Mouse (Mus musculus) MEL (cell line): ENCODE measurements around the gene Gas2l2. TPM values are rescaled to one million over a fixed set of nuclear protein-coding genes. Genes with fewer than 3 reads are reported as not detected.

Source experiments
- DNase-seq: peaks from one replicate; pipeline ENCODE4 v3.0.0; 2011; ENCODE audit warnings: low read depth, low spot score
- H3K27ac ChIP-seq: 2 replicates; pipeline ENCODE4 v1.5.1; 2012; ENCODE audit warnings: low read depth, mild to moderate bottlenecking, control low read depth, low read length, moderate library complexity; ENCODE audit not compliant: control insufficient read depth
- H3K27me3 ChIP-seq, 2 experiments: fragments of 150-350 bp in 1 of 2; sonication (generic) in 1 of 2; 2 replicates each; pipeline ENCODE4 v1.6.1; 2012; ENCODE audit warnings: low read length in 2 of 2, mild to moderate bottlenecking in 2 of 2, improper control_type of control experiment in 1 of 2, moderate library complexity in 1 of 2; ENCODE audit not compliant: insufficient read depth in 2 of 2, control insufficient read depth in 1 of 2
- H3K36me3 ChIP-seq, 2 experiments: 2 replicates each; pipeline ENCODE4 v1.6.1; 2012 to 2014; ENCODE audit warnings: low read length in 2 of 2, improper control_type of control experiment in 1 of 2, inconsistent platforms in 1 of 2, mild to moderate bottlenecking in 1 of 2; ENCODE audit not compliant: insufficient read depth in 2 of 2, control insufficient read depth in 1 of 2
- H3K4me1 ChIP-seq, 2 experiments: fragments of 150-350 bp in 1 of 2; sonication (generic) in 1 of 2; 2 replicates each; pipeline ENCODE4 v1.6.1; 2012; ENCODE audit warnings: low read length in 2 of 2, improper control_type of control experiment in 1 of 2, mild to moderate bottlenecking in 1 of 2; ENCODE audit not compliant: insufficient read depth in 2 of 2, control insufficient read depth in 1 of 2
- H3K4me3 ChIP-seq, 2 experiments: fragments of 150-350 bp in 1 of 2; sonication (generic) in 1 of 2; 2 replicates each; pipeline ENCODE4 v1.5.1; 2012; ENCODE audit warnings: low read depth in 2 of 2, low read length in 2 of 2, mild to moderate bottlenecking in 2 of 2, moderate library complexity in 2 of 2, control low read depth in 1 of 2, improper control_type of control experiment in 1 of 2; ENCODE audit not compliant: control insufficient read depth in 1 of 2, insufficient read depth in 1 of 2
- H3K79me2 ChIP-seq: 2 replicates; pipeline ENCODE4 v1.6.1; 2012; ENCODE audit warnings: mild to moderate bottlenecking, low read length, moderate library complexity; ENCODE audit not compliant: control insufficient read depth, poor library complexity, insufficient read depth
- H3K9ac ChIP-seq: 2 replicates; pipeline ENCODE4 v1.6.1; 2012; ENCODE audit warnings: low read depth, mild to moderate bottlenecking, control low read depth, low read length, moderate library complexity; ENCODE audit not compliant: control insufficient read depth, poor library complexity, severe bottlenecking
- H3K9me3 ChIP-seq: fragments of 150-350 bp; sonication (generic); replicated peaks from 2 replicates; pipeline ENCODE4 v1.6.1; 2012; ENCODE audit warnings: mild to moderate bottlenecking, low read length, improper control_type of control experiment, moderate library complexity; ENCODE audit not compliant: insufficient read depth
- BHLHE40 ChIP-seq: IDR thresholded peaks from 2 replicates; pipeline ENCODE4 v1.6.1; 2012; ENCODE audit warnings: low read depth, mild to moderate bottlenecking, inconsistent platforms, low read length, improper control_type of control experiment, borderline replicate concordance
- CHD2 ChIP-seq: IDR thresholded peaks from 2 replicates; pipeline ENCODE4 v1.6.1; 2011; ENCODE audit warnings: low read length, improper control_type of control experiment
- CTCF ChIP-seq, 3 experiments: IDR thresholded peaks in 2 of 3; conservative IDR thresholded peaks in 1 of 3; 2 replicates each; pipeline ENCODE4 v1.5.1; 2011 to 2012; ENCODE audit warnings: low read length in 3 of 3, low read depth in 2 of 3, mild to moderate bottlenecking in 2 of 3, improper control_type of control experiment in 1 of 3, inconsistent platforms in 1 of 3, mixed read lengths in 1 of 3, moderate library complexity in 1 of 3; ENCODE audit not compliant: control insufficient read depth in 1 of 3, insufficient read depth in 1 of 3, poor library complexity in 1 of 3, severe bottlenecking in 1 of 3
- EP300 ChIP-seq, 2 experiments: IDR thresholded peaks; 2 replicates each; pipeline ENCODE4 v1.6.1; 2011; ENCODE audit warnings: improper control_type of control experiment in 2 of 2, low read length in 2 of 2, low read depth in 1 of 2, mild to moderate bottlenecking in 1 of 2
- GABPA ChIP-seq: IDR thresholded peaks from 2 replicates; pipeline ENCODE4 v1.6.1; 2012; ENCODE audit warnings: low read depth, mild to moderate bottlenecking, inconsistent platforms, low read length, improper control_type of control experiment, moderate library complexity
- JUND ChIP-seq: IDR thresholded peaks from 2 replicates; pipeline ENCODE4 v1.6.1; 2011; ENCODE audit warnings: low read depth, mild to moderate bottlenecking, improper control_type of control experiment, low read length
- MAFK ChIP-seq: IDR thresholded peaks from 2 replicates; pipeline ENCODE4 v1.6.1; 2011; ENCODE audit warnings: low read depth, mild to moderate bottlenecking, low read length, improper control_type of control experiment, borderline replicate concordance
- MAX ChIP-seq: IDR thresholded peaks from 2 replicates; pipeline ENCODE4 v1.6.1; 2011; ENCODE audit warnings: low read length, improper control_type of control experiment
- MEF2A ChIP-seq: IDR thresholded peaks from 2 replicates; pipeline ENCODE4 v1.6.1; 2014; ENCODE audit warnings: low read depth, mild to moderate bottlenecking, inconsistent platforms, low read length, improper control_type of control experiment; ENCODE audit not compliant: poor library complexity, insufficient replicate concordance, severe bottlenecking; ENCODE audit errors: extremely low read depth
- MYB ChIP-seq: IDR thresholded peaks from 2 replicates; pipeline ENCODE4 v1.6.1; 2011; ENCODE audit warnings: mild to moderate bottlenecking, low read depth, low read length, improper control_type of control experiment
- POLR2A ChIP-seq, 2 experiments: IDR thresholded peaks; 2 replicates each; pipeline ENCODE4 v1.6.1; 2011 to 2012; ENCODE audit warnings: low read length in 2 of 2, mild to moderate bottlenecking in 2 of 2, control low read depth in 1 of 2, improper control_type of control experiment in 1 of 2, low read depth in 1 of 2, moderate library complexity in 1 of 2; ENCODE audit not compliant: control insufficient read depth in 1 of 2, insufficient read depth in 1 of 2, poor library complexity in 1 of 2
- RAD21 ChIP-seq: IDR thresholded peaks from 2 replicates; pipeline ENCODE4 v1.6.1; 2011; ENCODE audit warnings: mild to moderate bottlenecking, low read depth, low read length, improper control_type of control experiment
- SIN3A ChIP-seq: IDR thresholded peaks from 2 replicates; pipeline ENCODE4 v1.6.1; 2012; ENCODE audit warnings: low read length, improper control_type of control experiment, inconsistent platforms
- TBP ChIP-seq: IDR thresholded peaks from 2 replicates; pipeline ENCODE4 v1.8.0; 2011; ENCODE audit warnings: low read depth, low read length, improper control_type of control experiment
- UBTF ChIP-seq: IDR thresholded peaks from 2 replicates; pipeline ENCODE4 v1.6.1; 2012; ENCODE audit warnings: low read depth, mild to moderate bottlenecking, inconsistent platforms, low read length, improper control_type of control experiment, moderate library complexity, borderline replicate concordance; ENCODE audit not compliant: insufficient read depth
- USF1 ChIP-seq: IDR thresholded peaks from 2 replicates; pipeline ENCODE4 v1.6.1; 2014; ENCODE audit warnings: low read depth, mild to moderate bottlenecking, inconsistent platforms, low read length, improper control_type of control experiment, moderate library complexity
- USF2 ChIP-seq, 2 experiments: IDR thresholded peaks; 2 replicates each; pipeline ENCODE4 v1.6.1; 2011 to 2012; ENCODE audit warnings: improper control_type of control experiment in 2 of 2, low read length in 2 of 2, borderline replicate concordance in 1 of 2, inconsistent platforms in 1 of 2, low read depth in 1 of 2, mild to moderate bottlenecking in 1 of 2; ENCODE audit not compliant: insufficient read depth in 1 of 2
- ZC3H11A ChIP-seq: IDR thresholded peaks from 2 replicates; pipeline ENCODE4 v1.6.1; 2012; ENCODE audit warnings: low read depth, mild to moderate bottlenecking, inconsistent platforms, low read length, improper control_type of control experiment
- ZKSCAN1 ChIP-seq: IDR thresholded peaks from 2 replicates; pipeline ENCODE4 v1.6.1; 2012; ENCODE audit warnings: low read depth, mild to moderate bottlenecking, inconsistent platforms, low read length, improper control_type of control experiment, moderate library complexity
- ZMIZ1 ChIP-seq: IDR thresholded peaks from 2 replicates; pipeline ENCODE4 v1.6.1; 2012; ENCODE audit warnings: low read depth, mild to moderate bottlenecking, inconsistent platforms, low read length, improper control_type of control experiment, moderate library complexity
- ZNF384 ChIP-seq: IDR thresholded peaks from 2 replicates; pipeline ENCODE4 v1.6.1; 2012; ENCODE audit warnings: low read depth, mild to moderate bottlenecking, inconsistent platforms, low read length, improper control_type of control experiment
- polyA plus RNA-seq, 2 experiments: library from polyadenylated mRNA; stranded (reverse) in 1 of 2; unstranded in 1 of 2; fragments of >175 nt in 1 of 2; fragments of >200 nt in 1 of 2; gene quantifications; 2 replicates each; pipeline versions ENCODE4 v1.2.1 to v1.2.4; 2012; ENCODE audit warnings: low replicate concordance in 2 of 2, low read depth in 1 of 2; ENCODE audit not compliant: insufficient read length in 2 of 2, insufficient read depth in 1 of 2, missing spikeins in 1 of 2
- total RNA-seq: library from RNA; depleted of rRNA; stranded (reverse); fragments of 300-350 nt; gene quantifications from 2 replicates; pipeline ENCODE4 v1.2.3, GENCODE M21; 2012

Gas2l2 gene
- total and polyA plus RNA-seq, 3 experiments = not detected

- Histone ChIP-seq H3K4me3 (no peak overlapping the region), H3K4me1 (no peaks in the 10 kb centered on the region), H3K9ac (no peak overlapping the region), H3K9me3 (no peaks in the 10 kb centered on the region), H3K27me3 (no peaks in the 10 kb centered on the region), H3K27ac (no peak overlapping the region), H3K36me3 (peaks cover 0 to 28% of the 10 kb centered on the region in 2 experiments; a peak in 2 of 4 replicates), H3K79me2 (no peaks in the 10 kb centered on the region)
- DNase-seq = no peak
- no peak for TF ChIP-seq MAFK
- TF ChIP-seq SIN3A = no peak
- TF ChIP-seq USF2 (IDR thresholded peaks at IDR 0.05; ENCODE audit: borderline replicate concordance in 1 of 2, insufficient read depth in 1 of 2, low read depth in 1 of 2, low read length in 2 of 2) = no peak
- no peak for TF ChIP-seq EP300 (IDR thresholded peaks at IDR 0.05; ENCODE audit: low read depth in 1 of 2, low read length in 2 of 2)
- no peak for TF ChIP-seq ZMIZ1
- no peak for TF ChIP-seq RAD21
- TF ChIP-seq JUND = no peak
- no peak for TF ChIP-seq USF1
- no peak for TF ChIP-seq UBTF
- TF ChIP-seq BHLHE40 = no peak
- TF ChIP-seq CHD2 = no peak
- TF ChIP-seq CTCF (IDR thresholded peaks at IDR 0.05 in 2 of 3, conservative IDR thresholded peaks at IDR 0.05 in 1 of 3; ENCODE audit: control insufficient read depth in 1 of 3, insufficient read depth in 1 of 3, low read depth in 2 of 3, low read length in 3 of 3, poor library complexity in 1 of 3, severe bottlenecking in 1 of 3) = no peak
- TF ChIP-seq TBP = no peak
- TF ChIP-seq GABPA = no peak
- TF ChIP-seq MEF2A = no peak
- no peak for TF ChIP-seq MYB
- TF ChIP-seq POLR2A (IDR thresholded peaks at IDR 0.05; ENCODE audit: control insufficient read depth in 1 of 2, insufficient read depth in 1 of 2, low read depth in 1 of 2, low read length in 2 of 2, poor library complexity in 1 of 2) = no peak
- TF ChIP-seq ZC3H11A = no peak
- no peak for TF ChIP-seq MAX
- TF ChIP-seq ZNF384 = no peak
Measured at GRCm38 (mm10) chr11:83393062-83393461, 36.2 kb downstream of the Gas2l2 start.

- no peak overlapping the region for H3K4me3 ChIP-seq
- H3K9ac ChIP-seq = no peak overlapping the region
- no peak overlapping the region for H3K27ac ChIP-seq
- no peak for DNase-seq
- no peaks in the 10 kb centered on the region for H3K27me3 ChIP-seq
- peaks cover 3 to 8% of the 10 kb centered on the region in 2 experiments; a peak in 3 of 4 replicates for H3K36me3 ChIP-seq
- no peaks in the 10 kb centered on the region for H3K79me2 ChIP-seq
- no peaks in the 10 kb centered on the region for H3K9me3 ChIP-seq
- H3K4me1 ChIP-seq = no peaks in the 10 kb centered on the region
- no peak for TF ChIP-seq ZKSCAN1
Measured at GRCm38 (mm10) chr11:83383532-83383887, 45.7 kb downstream of the Gas2l2 start.
